Mouse (Mus musculus) left cerebral cortex, postnatal 25 days (tissue): ENCODE results near the gene Sec31b. TPM values are rescaled to one million over a fixed set of nuclear protein-coding genes. Genes with fewer than 3 reads are reported as not detected.

ENCODE experiments used
- DNase-seq, 2 experiments: peaks; one replicate each; pipeline ENCODE4 v3.0.0; 2022; ENCODE audit warnings: low spot score in 2 of 2, mixed read lengths in 1 of 2
- intact Hi-C: fragments of 180-260 bp; cut with DNase I; formaldehyde crosslinking; loops from one replicate; pipeline ENCODE4 v1.15.1; 2025
- total RNA-seq, 2 experiments: library from RNA; stranded (reverse); gene quantifications; 2 replicates each; pipeline ENCODE4 v1.2.3; 2021

The Sec31b gene
- total RNA-seq = under 1 TPM; 0.09 to 0.16 TPM

- intact Hi-C loops = loop anchor here (2.0 kb wide), 1 partner anchor 71 kb away; no protein-coding TSS in a partner anchor
- no peak for DNase-seq
Observed at GRCm38 (mm10) chr19:44545321-44546041, at the start of gene Sec31b. Gene Sec31b, minus strand, starts transcription at chr19:44545864.

GRCm38 (mm10) chr19:44594180-44594579, 48.5 kb upstream of the Sec31b start:
- intact Hi-C loops = no loop called here

DNA sequence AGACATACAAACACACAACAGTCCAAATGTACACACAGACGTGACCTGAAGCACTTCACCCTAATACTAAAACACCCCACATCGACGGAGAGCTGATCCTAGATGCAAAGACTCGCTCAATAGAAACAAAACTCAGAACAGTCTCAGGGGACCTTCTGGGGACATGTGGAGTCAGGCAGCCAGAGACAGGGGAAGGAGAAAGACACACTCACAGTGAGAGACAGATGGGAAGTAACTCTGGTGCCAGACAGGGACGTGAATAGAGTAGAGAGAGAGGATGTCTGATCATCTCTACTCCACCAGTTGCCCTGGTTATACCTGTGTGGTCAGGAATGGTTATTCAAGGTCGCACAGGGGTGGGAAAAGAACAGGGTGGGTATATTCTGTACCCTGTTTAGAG, 46.0 kb upstream of the Sec31b start:
- no peak for DNase-seq
- intact Hi-C loops = no loop called here

More at GRCm38 (mm10) chr19:44594180-44594579, 48.5 kb upstream of the Sec31b start:
- DNase-seq = no peak

GRCm38 (mm10) chr19:44590992-44591391, 45.3 kb upstream of the Sec31b start:
- DNase-seq = no peak
- intact Hi-C loops = no loop called here

DNA sequence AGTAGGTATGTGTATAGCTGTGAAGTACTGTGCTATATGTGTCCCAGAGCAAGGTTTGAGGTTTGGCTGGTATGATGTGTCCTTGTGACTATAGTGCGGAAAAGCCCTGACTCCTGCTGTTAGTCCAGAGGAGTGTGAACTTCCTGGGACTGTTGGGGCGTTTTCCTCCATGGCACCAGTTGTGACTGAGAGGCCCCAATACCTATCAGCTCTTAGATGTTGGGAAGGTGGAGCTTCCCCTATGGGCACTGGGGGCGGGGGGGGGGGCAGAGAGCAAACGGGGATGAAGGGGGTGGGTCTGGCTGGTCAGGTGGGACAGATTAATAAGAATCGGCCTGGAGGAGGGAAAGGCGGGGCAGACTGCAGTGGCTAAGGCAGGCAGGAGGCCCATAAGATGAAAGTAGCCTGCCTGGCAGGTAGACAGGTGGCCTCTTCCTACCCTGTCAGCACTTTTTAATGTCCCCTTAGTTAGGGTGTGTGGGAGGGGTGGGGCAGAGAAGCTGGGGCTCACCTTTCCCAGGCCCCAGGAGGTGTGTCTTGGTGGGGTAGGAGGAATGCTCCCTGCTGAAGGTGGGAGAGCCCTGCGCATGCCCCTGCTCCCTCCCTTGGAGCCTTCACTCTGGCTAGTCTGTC, 44.0 kb upstream of the Sec31b start:
- intact Hi-C loops = no loop called here

DNA sequence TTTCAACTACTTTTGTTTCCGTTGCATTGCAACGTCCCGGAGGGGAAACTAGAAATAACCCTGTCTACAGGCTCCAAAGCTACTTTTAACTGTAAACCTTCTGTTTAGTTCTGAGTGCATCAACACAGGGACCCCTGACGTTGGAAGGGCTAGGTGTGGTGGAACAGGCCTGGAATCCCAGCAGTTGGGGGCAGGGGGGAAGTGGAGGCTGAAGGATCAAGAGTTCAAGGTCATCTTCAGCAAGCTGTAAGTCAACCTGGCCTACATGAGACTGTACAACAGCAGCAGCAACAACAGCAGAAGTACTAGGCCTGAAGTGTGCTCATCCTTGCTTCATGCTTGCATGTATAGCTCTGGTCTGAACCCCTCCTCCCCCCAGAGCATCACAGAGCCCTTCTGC, 42.4 kb upstream of the Sec31b start:
- intact Hi-C loops = no loop called here
- no peak for DNase-seq

More for the DNA sequence above, 44.0 kb upstream of the Sec31b start:
- no peak for DNase-seq

DNA sequence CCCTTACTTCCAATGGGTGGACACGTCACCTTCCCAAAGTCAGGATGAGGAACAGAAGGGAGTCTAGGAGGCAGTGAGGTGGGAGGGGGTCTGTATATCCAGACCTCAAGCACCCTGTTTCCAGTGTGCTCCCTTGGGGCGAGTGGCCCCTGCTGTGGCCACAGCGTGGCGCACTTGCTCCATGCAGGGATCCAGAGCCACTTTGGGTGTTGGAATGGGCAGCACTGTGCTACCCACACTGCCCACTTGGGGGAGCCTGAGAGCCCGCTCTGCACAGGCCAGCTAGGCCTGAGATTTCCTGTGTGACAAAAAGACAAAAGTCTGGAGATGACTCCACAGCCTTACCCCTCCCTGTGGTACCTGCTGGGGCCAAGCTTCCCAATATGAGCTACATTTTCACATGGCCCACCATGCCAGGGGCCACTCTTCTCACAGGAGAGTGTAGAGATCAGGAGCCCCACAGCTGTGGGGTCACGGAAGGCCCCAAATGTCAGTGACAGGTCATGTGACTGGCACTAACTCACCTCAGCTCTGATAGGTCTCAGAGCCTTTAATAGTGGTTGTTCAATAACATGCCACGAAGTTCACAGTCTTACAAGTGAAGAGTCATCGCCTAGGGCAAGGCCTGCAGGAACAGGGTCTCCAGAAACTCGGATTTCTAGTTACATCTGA, 37.1 kb upstream of the Sec31b start:
- DNase-seq = peak; percentile 92 to 94
- intact Hi-C loops = loop anchor here (1.0 kb wide), 2 partner anchors 172 to 313 kb away; no protein-coding TSS in a partner anchor

DNA sequence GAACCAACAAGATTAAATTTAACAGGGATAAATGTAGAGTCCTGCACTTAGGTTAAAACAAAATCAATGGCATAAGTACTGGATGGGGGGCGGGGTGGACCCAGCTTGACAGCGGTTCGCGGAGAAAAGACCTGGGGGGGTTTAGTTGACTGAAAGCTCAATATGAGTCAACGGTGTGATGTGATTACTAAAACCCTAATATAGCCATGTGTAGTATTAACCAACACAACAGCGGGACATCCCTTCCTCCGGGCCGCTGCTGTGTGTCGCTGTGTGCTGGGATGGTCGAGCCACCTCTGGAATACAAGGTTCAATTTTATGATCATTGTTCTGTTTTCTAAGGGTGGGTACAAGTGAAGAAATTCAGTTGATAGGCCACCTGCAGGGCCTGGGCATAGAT, 36.4 kb upstream of the Sec31b start:
- intact Hi-C loops = loop anchor here (1.0 kb wide), 2 partner anchors 172 to 313 kb away; no protein-coding TSS in a partner anchor
- DNase-seq = no peak

DNA sequence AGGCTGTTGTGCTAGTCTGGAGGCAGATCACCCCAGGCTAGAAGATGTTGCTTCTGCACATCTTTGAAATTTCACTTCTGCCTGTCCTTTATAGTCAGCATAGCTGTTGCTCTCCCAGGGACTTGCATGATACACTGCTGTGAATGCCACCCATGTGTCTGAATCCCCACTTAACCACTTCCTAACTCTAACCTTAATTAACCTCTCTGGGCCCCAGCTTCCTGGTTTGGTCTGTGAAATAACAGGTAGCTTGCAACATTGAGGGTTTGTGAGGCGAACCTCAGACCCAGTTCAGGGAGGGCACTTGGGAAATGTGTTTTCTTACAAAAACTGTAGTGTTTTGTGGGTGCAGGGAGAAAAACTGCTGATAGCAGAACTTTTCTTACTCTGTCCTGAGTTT, 32.4 kb upstream of the Sec31b start:
- intact Hi-C loops = no loop called here
- no peak for DNase-seq

GRCm38 (mm10) chr19:44576275-44576674, 30.6 kb upstream of the Sec31b start:
- no peak for DNase-seq
- intact Hi-C loops = no loop called here

DNA sequence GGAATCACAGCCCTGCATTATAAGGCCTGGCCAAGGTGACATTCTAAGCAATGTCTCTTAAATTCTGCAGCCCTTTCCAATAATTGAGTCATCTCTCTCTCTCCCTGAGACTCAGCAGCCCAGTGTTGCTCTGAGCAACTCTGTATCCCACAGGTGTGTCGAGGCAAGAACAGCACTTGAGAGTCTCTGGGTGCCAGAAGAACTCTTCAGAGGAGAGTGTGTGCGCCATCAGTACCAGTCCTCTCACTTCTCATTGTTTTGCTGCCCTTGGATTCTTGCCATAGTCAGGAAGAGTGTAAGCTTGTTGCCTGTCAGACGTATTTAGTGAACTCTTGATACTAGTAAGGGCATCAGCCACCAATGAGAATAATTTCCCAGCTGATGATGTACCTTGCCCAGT, 22.1 kb upstream of the Sec31b start:
- no peak for DNase-seq
- intact Hi-C loops = no loop called here

DNA sequence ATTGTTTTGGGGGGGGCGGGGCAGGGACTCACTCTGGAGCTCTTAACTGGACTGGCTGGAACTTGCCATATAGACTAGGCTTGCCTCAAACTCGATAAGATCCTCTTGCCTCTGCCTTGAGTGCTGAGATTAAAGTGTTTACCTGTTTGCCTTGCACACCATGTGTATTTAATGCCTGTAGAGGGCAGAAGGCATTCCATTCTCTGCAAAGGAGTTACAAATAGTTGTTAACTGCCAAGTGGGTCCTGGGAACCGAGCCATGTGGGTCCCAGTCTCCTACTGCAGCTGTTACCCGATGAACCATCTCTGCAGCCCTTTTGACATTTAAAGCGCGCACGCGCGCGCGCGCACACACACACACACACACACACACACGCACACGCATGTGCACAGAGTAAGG, 18.3 kb upstream of the Sec31b start:
- DNase-seq = no peak
- intact Hi-C loops = no loop called here

- DNase-seq = peak; percentile 92 to 97
- intact Hi-C loops = loop anchor here (1.0 kb wide), 1 partner anchor 8 kb away; no protein-coding TSS in a partner anchor
Observed at GRCm38 (mm10) chr19:44562652-44563206, 17.1 kb upstream of the Sec31b start, which contains the start of gene Hif1an. Gene Hif1an, plus strand, starts transcription at chr19:44562850.

GRCm38 (mm10) chr19:44554861-44555590, 9.4 kb upstream of the Sec31b start, which contains the start of gene Ndufb8:
Gene Ndufb8, minus strand, starts transcription at chr19:44555440.
- intact Hi-C loops = loop anchor here (1.0 kb wide), 1 partner anchor 7 kb away; the partner anchor contains the start of gene Hif1an
- peak; percentile 93 to 96 for DNase-seq

DNA sequence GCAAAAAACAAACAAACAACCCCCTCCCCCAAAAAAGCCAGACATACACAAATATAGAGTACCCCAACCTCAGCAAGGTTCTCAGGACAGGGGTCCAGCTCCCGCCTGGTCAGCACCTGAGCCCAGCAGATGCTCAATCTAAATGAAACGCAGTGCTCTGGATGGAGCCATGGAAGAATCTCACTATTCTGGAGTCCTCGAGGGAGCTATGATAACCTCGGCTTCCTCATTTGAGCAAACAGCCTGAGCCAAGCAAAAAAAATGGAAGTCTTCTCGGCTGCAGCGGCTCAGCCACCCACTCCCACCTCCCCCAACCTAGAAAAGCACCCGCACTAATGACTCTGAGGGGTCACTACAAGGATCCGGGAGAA, 8.8 kb upstream of the Sec31b start:
- intact Hi-C loops = loop anchor here (1.0 kb wide), 1 partner anchor 8 kb away; the partner anchor contains the start of gene Hif1an
- DNase-seq = no peak

DNA sequence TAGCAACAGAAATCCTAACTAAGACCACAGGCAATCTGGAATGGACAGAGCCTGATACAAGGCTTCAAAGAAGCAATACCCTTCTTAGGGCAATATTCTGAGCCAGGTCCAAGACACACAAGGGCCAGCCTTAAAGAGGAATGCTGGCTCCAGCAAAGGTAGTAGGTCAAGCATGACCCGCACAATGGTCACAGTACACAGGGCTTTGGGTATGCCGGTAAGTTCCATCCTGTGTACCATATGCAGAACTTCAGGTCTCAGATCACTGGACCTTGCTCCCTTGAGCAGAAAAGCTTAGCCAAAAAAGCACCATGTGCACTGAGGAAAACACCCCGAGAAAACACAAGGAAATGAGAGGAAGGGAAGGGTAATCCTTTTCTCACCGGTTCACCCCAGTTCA, 7.6 kb upstream of the Sec31b start:
- DNase-seq = no peak
- intact Hi-C loops = no loop called here

DNA sequence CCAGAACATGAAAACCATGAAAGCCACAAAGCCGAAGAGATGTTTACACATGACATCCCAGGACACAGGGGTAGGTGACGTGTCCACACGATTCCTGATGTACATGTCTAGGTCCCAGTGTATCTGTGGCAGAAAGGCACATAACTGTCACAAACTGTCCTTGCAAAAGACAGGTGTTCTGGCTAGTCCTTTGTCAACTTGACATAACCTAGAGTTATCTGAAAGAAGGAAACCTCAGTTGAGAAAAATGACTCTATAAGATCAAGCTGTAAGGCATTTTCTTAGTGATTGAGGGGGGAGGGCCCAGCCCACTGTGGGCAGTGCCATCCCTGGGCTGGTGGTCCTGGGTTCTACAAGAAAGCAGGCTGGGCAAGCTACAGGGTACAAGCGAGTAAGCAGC, 7.1 kb upstream of the Sec31b start, which contains the start of gene Gm20538:
Gm20538 (minus strand) TSS at position 101 of the 400 bp plus-strand sequence.
- intact Hi-C loops = no loop called here
- no peak for DNase-seq

DNA sequence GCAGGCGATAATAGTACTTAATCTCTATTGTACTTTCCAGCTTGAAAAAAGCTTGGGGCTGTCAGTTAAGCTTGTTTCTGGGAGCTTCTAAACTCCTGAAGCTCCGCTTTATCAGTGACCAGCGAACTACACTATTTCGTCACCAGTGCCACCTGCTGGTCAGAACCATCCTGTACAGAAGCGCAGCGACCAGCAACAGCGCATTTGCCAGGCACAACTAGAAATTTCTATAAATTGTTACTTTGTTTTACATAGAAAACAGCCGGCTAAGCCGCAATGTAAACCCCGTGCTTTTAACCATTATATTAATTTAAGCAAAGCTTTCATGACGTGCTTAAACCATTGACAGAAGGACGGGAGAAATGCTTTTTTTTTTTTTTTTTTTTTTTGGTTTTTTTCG, 889 bp downstream of the Sec31b start:
- intact Hi-C loops = loop anchor here (2.0 to 5.0 kb wide), 2 partner anchors 70 to 172 kb away; no protein-coding TSS in a partner anchor
- peak; percentile 67 to 68 for DNase-seq

- intact Hi-C loops = loop anchor here (2.0 to 5.0 kb wide), 2 partner anchors 70 to 172 kb away; no protein-coding TSS in a partner anchor
- no peak for DNase-seq
Observed at GRCm38 (mm10) chr19:44544372-44544771, 1.3 kb downstream of the Sec31b start.
